Mouse (Mus musculus): ENCODE results near the gene Gfpt1.

GRCm38 (mm10) chr6:87072759-87073158, 30.1 kb downstream of the Gfpt1 start:
- TF ChIP-seq MYOD1 (IDR thresholded peaks at IDR 0.05; ENCODE audit: control insufficient read depth, insufficient read length, low read depth), result no peak
- TF ChIP-seq CTCF (IDR thresholded peaks at IDR 0.05; ENCODE audit: control insufficient read depth, insufficient read depth, insufficient read length), result no peak
- TF ChIP-seq MYOG (IDR thresholded peaks at IDR 0.05; ENCODE audit: control insufficient read depth, extremely low read depth, insufficient read length), result no peak

Measured in C2C12 (cell line).